Mouse (Mus musculus): Measurements from ENCODE around the gene Olfr1106. TPM values are rescaled to one million over a fixed set of nuclear protein-coding genes. Genes with fewer than 3 reads are reported as not detected.

Olfr1106 gene
- polyA plus RNA-seq (2014; fragmentation: Illumina TruSeq; extraction: RNeasy Lipid Tissue Mini Kit (QIAGEN cat#74804); ENCODE audit: low read depth, low replicate concordance), result not detected

DNA sequence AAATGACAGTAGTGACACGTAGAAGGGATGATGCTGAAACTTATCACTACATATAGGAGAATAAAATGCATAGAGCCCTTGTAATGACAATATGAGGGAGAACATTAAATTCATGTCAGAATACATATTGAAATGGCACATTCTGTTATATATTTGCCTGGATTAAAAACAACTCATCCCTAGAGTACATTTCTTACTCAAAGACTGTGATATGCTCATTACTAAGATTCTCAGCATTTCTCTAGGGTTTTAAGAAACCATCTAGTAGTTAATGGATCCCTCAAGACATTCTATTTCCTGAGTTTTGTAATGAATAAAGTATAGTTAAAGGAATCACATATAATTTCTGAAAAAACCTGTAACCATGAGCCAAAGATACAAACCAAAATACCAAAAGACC lies at the start of gene Olfr1106:
Gene Olfr1106, minus strand, starts transcription at position 101 of the 400 bp plus-strand sequence.

DNA sequence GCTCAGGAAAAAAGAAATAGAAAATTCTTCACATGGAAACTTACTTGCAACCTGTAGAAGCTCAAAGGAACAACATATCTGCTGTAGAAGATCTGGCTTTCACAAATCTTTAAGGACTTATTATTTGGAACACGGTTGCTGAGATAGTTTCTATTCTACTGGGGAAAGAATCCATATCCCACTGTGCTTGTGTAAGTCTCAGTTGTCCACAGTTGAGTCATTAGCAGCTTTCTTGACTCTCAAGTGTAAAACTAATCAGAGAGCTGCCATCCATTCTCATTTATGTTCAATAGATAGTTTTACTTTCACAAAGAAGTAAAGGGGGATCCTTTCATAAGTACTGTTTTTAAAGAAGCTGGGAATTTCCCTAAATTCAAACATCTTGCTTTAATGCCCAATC lies 43.8 kb upstream of the Olfr1106 start, which contains the start of gene Olfr1109:
Gene Olfr1109, minus strand, starts transcription at position 101 of the 400 bp plus-strand sequence.

DNA sequence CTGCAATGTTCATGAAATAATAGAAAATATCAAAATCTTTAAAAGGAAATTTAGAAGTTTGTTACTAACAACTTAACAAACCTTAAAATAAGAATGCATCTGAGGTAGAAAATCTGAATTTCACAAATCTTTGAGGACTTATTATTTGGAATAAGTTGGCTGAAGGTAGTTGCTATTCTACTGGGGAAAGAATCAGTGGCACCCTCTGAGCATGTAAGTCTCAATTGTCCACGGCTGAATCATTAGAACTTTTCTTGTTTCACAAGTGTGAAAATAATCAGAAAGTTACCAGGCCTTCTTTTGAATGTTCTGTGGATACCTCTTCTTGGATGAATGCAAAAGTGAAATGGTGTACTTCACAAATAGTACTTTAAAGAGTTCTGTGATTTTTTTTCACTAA lies 23.6 kb upstream of the Olfr1106 start, which contains the start of gene Olfr1107:
Gene Olfr1107, minus strand, starts transcription at position 101 of the 400 bp plus-strand sequence.

DNA sequence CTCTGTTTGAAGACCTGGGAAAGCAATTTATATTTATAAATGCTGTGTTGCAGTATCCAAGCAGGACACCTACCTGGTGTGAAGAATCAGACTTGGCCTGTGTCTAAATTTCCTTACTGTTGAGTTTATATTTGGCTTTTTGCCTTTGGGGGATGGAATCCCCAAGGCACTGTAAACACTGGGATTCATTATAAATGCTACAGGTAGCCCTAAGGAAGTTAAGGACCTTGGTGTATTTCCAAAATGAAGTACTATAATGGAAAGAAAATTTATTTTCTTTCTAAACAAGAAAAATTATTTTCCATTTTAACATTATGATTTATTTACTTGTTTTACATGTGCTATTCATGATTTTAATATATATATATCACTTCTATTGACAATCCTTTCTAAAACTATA lies 15.6 kb downstream of the Olfr1106 start, which contains the start of gene Olfr1105:
Gene Olfr1105, minus strand, starts transcription at position 101 of the 400 bp plus-strand sequence.

DNA sequence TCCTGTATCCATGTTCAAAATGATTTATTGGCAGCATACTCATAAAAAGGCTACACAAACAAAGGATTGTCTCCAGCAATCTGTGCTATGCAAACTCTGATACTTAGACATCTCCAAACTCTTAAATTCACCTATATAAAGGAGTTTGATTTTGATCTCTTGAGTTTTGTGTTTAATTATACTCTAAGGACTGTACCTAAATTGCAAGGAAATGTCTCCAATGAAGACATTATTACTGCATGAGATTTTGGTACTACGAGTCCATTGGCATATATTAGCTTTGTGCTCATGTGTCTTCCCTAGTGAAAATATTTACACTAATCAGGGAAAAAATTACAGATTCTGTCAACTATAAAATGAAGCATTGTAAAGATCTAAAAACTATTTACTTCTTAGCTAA lies 25.1 kb downstream of the Olfr1106 start, which contains the start of gene Olfr1104:
Gene Olfr1104, minus strand, starts transcription at position 101 of the 400 bp plus-strand sequence.

DNA sequence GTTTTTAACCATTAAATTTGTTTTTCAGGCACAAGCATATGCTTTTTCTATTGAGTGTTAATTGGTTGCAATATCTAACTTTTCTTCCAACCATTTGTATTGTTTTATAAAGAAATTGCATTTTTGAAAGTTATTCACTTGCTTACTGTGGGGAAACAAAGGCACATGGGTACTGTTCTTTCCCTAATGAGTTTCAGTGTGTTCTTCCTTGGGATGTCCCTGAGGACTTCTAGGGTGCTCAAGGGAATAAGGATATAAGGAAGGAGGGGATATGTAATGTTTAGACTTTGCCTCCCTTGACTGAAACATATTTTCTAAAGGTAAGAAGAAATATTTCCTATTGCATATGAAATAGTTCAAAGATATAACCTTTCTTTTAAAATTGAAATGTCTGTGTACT lies 54.0 kb downstream of the Olfr1106 start, which contains the start of gene Olfr1102:
Gene Olfr1102, plus strand, starts transcription at position 301 of the 400 bp plus-strand sequence.

Other genes starting within 250 kb of the Olfr1106 start
- gene Olfr141, start 242.3 kb downstream of the Olfr1106 start, polyA plus RNA-seq (2014; fragmentation: Illumina TruSeq; extraction: RNeasy Lipid Tissue Mini Kit (QIAGEN cat#74804); ENCODE audit: low read depth, low replicate concordance), result not detected
- not detected for gene Olfr1094, start 227.6 kb downstream of the Olfr1106 start, polyA plus RNA-seq (2014; fragmentation: Illumina TruSeq; extraction: RNeasy Lipid Tissue Mini Kit (QIAGEN cat#74804); ENCODE audit: low read depth, low replicate concordance)
- gene Olfr1095, start 200.6 kb downstream of the Olfr1106 start, polyA plus RNA-seq (2014; fragmentation: Illumina TruSeq; extraction: RNeasy Lipid Tissue Mini Kit (QIAGEN cat#74804); ENCODE audit: low read depth, low replicate concordance), result not detected
- gene Gm13723, start 177.5 kb downstream of the Olfr1106 start, polyA plus RNA-seq (2014; fragmentation: Illumina TruSeq; extraction: RNeasy Lipid Tissue Mini Kit (QIAGEN cat#74804); ENCODE audit: low read depth, low replicate concordance), result not detected
- gene Olfr1097, start 160.1 kb downstream of the Olfr1106 start, polyA plus RNA-seq (2014; fragmentation: Illumina TruSeq; extraction: RNeasy Lipid Tissue Mini Kit (QIAGEN cat#74804); ENCODE audit: low read depth, low replicate concordance), result not detected
- not detected for gene Olfr1098, start 127.7 kb downstream of the Olfr1106 start, polyA plus RNA-seq (2014; fragmentation: Illumina TruSeq; extraction: RNeasy Lipid Tissue Mini Kit (QIAGEN cat#74804); ENCODE audit: low read depth, low replicate concordance)
- gene Olfr1099, start 91.6 kb downstream of the Olfr1106 start, polyA plus RNA-seq (2014; fragmentation: Illumina TruSeq; extraction: RNeasy Lipid Tissue Mini Kit (QIAGEN cat#74804); ENCODE audit: low read depth, low replicate concordance), result not detected
- not detected for gene Olfr1100, start 72.3 kb downstream of the Olfr1106 start, polyA plus RNA-seq (2014; fragmentation: Illumina TruSeq; extraction: RNeasy Lipid Tissue Mini Kit (QIAGEN cat#74804); ENCODE audit: low read depth, low replicate concordance)
- gene Olfr1101, start 61.1 kb downstream of the Olfr1106 start, polyA plus RNA-seq (2014; fragmentation: Illumina TruSeq; extraction: RNeasy Lipid Tissue Mini Kit (QIAGEN cat#74804); ENCODE audit: low read depth, low replicate concordance), result not detected
- not detected for gene Olfr1102, start 53.9 kb downstream of the Olfr1106 start, polyA plus RNA-seq (2014; fragmentation: Illumina TruSeq; extraction: RNeasy Lipid Tissue Mini Kit (QIAGEN cat#74804); ENCODE audit: low read depth, low replicate concordance)
- not detected for gene Olfr1104, start 25.2 kb downstream of the Olfr1106 start, polyA plus RNA-seq (2014; fragmentation: Illumina TruSeq; extraction: RNeasy Lipid Tissue Mini Kit (QIAGEN cat#74804); ENCODE audit: low read depth, low replicate concordance)
- gene Olfr1105, start 15.7 kb downstream of the Olfr1106 start, polyA plus RNA-seq (2014; fragmentation: Illumina TruSeq; extraction: RNeasy Lipid Tissue Mini Kit (QIAGEN cat#74804); ENCODE audit: low read depth, low replicate concordance), result not detected
- not detected for gene Olfr1107, start 23.5 kb upstream of the Olfr1106 start, polyA plus RNA-seq (2014; fragmentation: Illumina TruSeq; extraction: RNeasy Lipid Tissue Mini Kit (QIAGEN cat#74804); ENCODE audit: low read depth, low replicate concordance)
- gene Olfr1109, start 43.7 kb upstream of the Olfr1106 start, polyA plus RNA-seq (2014; fragmentation: Illumina TruSeq; extraction: RNeasy Lipid Tissue Mini Kit (QIAGEN cat#74804); ENCODE audit: low read depth, low replicate concordance), result not detected
- gene Olfr259, start 62.3 kb upstream of the Olfr1106 start, polyA plus RNA-seq (2014; fragmentation: Illumina TruSeq; extraction: RNeasy Lipid Tissue Mini Kit (QIAGEN cat#74804); ENCODE audit: low read depth, low replicate concordance), result not detected
- not detected for gene Olfr1110, start 88.0 kb upstream of the Olfr1106 start, polyA plus RNA-seq (2014; fragmentation: Illumina TruSeq; extraction: RNeasy Lipid Tissue Mini Kit (QIAGEN cat#74804); ENCODE audit: low read depth, low replicate concordance)
- gene Olfr1111, start 100.4 kb upstream of the Olfr1106 start, polyA plus RNA-seq (2014; fragmentation: Illumina TruSeq; extraction: RNeasy Lipid Tissue Mini Kit (QIAGEN cat#74804); ENCODE audit: low read depth, low replicate concordance), result not detected
- gene Olfr1112, start 135.5 kb upstream of the Olfr1106 start, polyA plus RNA-seq (2014; fragmentation: Illumina TruSeq; extraction: RNeasy Lipid Tissue Mini Kit (QIAGEN cat#74804); ENCODE audit: low read depth, low replicate concordance), result not detected
- not detected for gene Olfr1113, start 156.7 kb upstream of the Olfr1106 start, polyA plus RNA-seq (2014; fragmentation: Illumina TruSeq; extraction: RNeasy Lipid Tissue Mini Kit (QIAGEN cat#74804); ENCODE audit: low read depth, low replicate concordance)
- gene Olfr1115, start 195.7 kb upstream of the Olfr1106 start, polyA plus RNA-seq (2014; fragmentation: Illumina TruSeq; extraction: RNeasy Lipid Tissue Mini Kit (QIAGEN cat#74804); ENCODE audit: low read depth, low replicate concordance), result not detected
- gene Olfr1116, start 215.3 kb upstream of the Olfr1106 start, polyA plus RNA-seq (2014; fragmentation: Illumina TruSeq; extraction: RNeasy Lipid Tissue Mini Kit (QIAGEN cat#74804); ENCODE audit: low read depth, low replicate concordance), result not detected

Data from liver, adult 10 weeks (tissue).